In the genomic region with DNA sequence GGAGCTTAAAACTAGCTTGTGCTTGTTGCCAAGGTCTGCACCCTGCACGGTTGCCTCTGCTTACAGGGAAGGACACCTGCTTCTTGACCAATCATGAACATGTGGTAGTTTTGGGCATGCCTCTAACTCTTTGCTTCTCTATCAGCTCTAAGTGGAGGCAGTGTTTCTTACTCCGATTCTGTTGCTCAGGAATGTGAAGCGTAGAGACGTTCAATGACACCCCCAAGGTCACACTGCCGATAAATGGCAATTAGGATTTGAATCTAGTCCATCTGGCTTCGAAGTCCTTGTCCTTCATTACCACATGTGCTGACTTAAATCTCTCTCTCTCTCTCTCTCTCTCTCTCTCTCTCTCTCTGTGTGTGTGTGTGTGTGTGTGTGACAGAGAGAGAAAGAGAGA, we compare ENCODE assay signal across 20 mouse cellular contexts. TPM values are rescaled to one million over a fixed set of nuclear protein-coding genes. Genes with fewer than 3 reads are reported as not detected.
DNase-seq lines count a peak whose midpoint lies in the region; ATAC-seq lines count a peak whose summit lies in the region.
"Had no signal": no experiment of that assay in that cellular context is flagged by ENCODE, and none has a peak within 500 bp of the region (broad histone marks: within the 10 kb centered on the region; RNA-seq: fewer than 3 reads in every experiment).

No protein-coding gene starts in this region.

- no peaks in the 10 kb centered on the region for H3K9me3 ChIP-seq in hindbrain, embryonic 13.5 days
- H3K9me3 ChIP-seq in hindbrain, embryonic 10.5 days, result no peaks in the 10 kb centered on the region
- H3K9me3 ChIP-seq in midbrain, embryonic 16.5 days (replicated peaks; ENCODE audit: control insufficient read depth, low read length, poor library complexity, severe bottlenecking), result no peaks in the 10 kb centered on the region
- no peaks in the 10 kb centered on the region for H3K9me3 ChIP-seq in midbrain, embryonic 15.5 days
- H3K9me3 ChIP-seq: embryonic facial prominence, embryonic 15.5 days; limb, embryonic 12.5 days; liver, embryonic 13.5 days had no signal

- 80% methylated on average over 6 of the region's 6 CpGs for WGBS in hindbrain, embryonic 13.5 days
- WGBS in hindbrain, embryonic 10.5 days, result 83% methylated on average over 6 of the region's 6 CpGs
- 77% methylated on average over 6 of the region's 6 CpGs for WGBS in midbrain, embryonic 16.5 days
- 76% methylated on average over 6 of the region's 6 CpGs for WGBS in midbrain, embryonic 15.5 days

- ATAC-seq in hindbrain, embryonic 13.5 days (ENCODE audit: low FRiP score), result no peak
- ATAC-seq in midbrain, embryonic 16.5 days, result no peak
- ATAC-seq in midbrain, embryonic 15.5 days (replicated peaks), result no peak
- ATAC-seq: lung, postnatal 0 days had no signal

- peaks cover 37% of the 10 kb centered on the region for H3K4me1 ChIP-seq in hindbrain, embryonic 13.5 days (replicated peaks)
- peaks cover 54% of the 10 kb centered on the region for H3K4me1 ChIP-seq in hindbrain, embryonic 10.5 days (replicated peaks)
- peaks cover 31% of the 10 kb centered on the region for H3K4me1 ChIP-seq in midbrain, embryonic 16.5 days (ENCODE audit: control insufficient read depth, insufficient read depth, low read length)
- H3K4me1 ChIP-seq in midbrain, embryonic 15.5 days, result peaks cover 36% of the 10 kb centered on the region
- H3K4me1 ChIP-seq in brown adipose tissue, adult 24 weeks (ENCODE audit: control insufficient read depth, insufficient read depth, insufficient read length, low read length), result peaks cover 8% of the 10 kb centered on the region; the same call in 1 of the 2 replicates
- H3K4me1 ChIP-seq: liver, embryonic 13.5 days had no signal

- 0 out of 2 replicates have a peak overlapping the region, but pooled peaks have one; percentile 74 for H3K27ac ChIP-seq in hindbrain, embryonic 13.5 days
- H3K27ac ChIP-seq in hindbrain, embryonic 10.5 days, result no peak overlapping the region
- 0 out of 2 replicates have a peak overlapping the region, but pooled peaks have one; percentile 18 for H3K27ac ChIP-seq in midbrain, embryonic 16.5 days (ENCODE audit: low read length)
- no peak overlapping the region for H3K27ac ChIP-seq in midbrain, embryonic 15.5 days
- peak overlapping the region; percentile 38; the same call in 1 of the 2 replicates for H3K27ac ChIP-seq in brown adipose tissue, adult 24 weeks (replicated peaks; ENCODE audit: low read depth, low read length)
- H3K27ac ChIP-seq: embryonic facial prominence, embryonic 15.5 days; liver, embryonic 13.5 days had no signal

- H3K4me2 ChIP-seq in hindbrain, embryonic 13.5 days, result no peak overlapping the region
- H3K4me2 ChIP-seq in midbrain, embryonic 16.5 days (ENCODE audit: low read length), result no peak overlapping the region
- H3K4me2 ChIP-seq in midbrain, embryonic 15.5 days, result no peak overlapping the region
- H3K4me2 ChIP-seq: embryonic facial prominence, embryonic 15.5 days; heart, embryonic 11.5 days; limb, embryonic 12.5 days; liver, embryonic 13.5 days; midbrain, embryonic 11.5 days had no signal

- H3K36me3 ChIP-seq in hindbrain, embryonic 13.5 days, result no peaks in the 10 kb centered on the region
- no peaks in the 10 kb centered on the region for H3K36me3 ChIP-seq in hindbrain, embryonic 10.5 days
- no peaks in the 10 kb centered on the region for H3K36me3 ChIP-seq in midbrain, embryonic 16.5 days (ENCODE audit: control insufficient read depth, insufficient read depth, low read length)
- no peaks in the 10 kb centered on the region for H3K36me3 ChIP-seq in midbrain, embryonic 15.5 days (replicated peaks)
- H3K36me3 ChIP-seq: embryonic facial prominence, embryonic 15.5 days; limb, embryonic 12.5 days; liver, embryonic 13.5 days had no signal

- no peak overlapping the region for H3K4me3 ChIP-seq in hindbrain, embryonic 13.5 days
- no peak overlapping the region for H3K4me3 ChIP-seq in hindbrain, embryonic 10.5 days
- H3K4me3 ChIP-seq in midbrain, embryonic 16.5 days (ENCODE audit: low read depth, low read length), result no peak overlapping the region
- H3K4me3 ChIP-seq in midbrain, embryonic 15.5 days, result no peak overlapping the region
- no peak overlapping the region for H3K4me3 ChIP-seq in brown adipose tissue, adult 24 weeks (ENCODE audit: insufficient read depth, low read depth, low read length)
- H3K4me3 ChIP-seq: embryonic facial prominence, embryonic 15.5 days; limb, embryonic 12.5 days; liver, embryonic 13.5 days had no signal

- DNase-seq in adrenal gland, adult 8-10 months, result peak; percentile 45
- DNase-seq in adrenal gland, postnatal 10 days, result no peak
- DNase-seq in hindbrain, embryonic 10.5 days (ENCODE audit: low spot score), result no peak
- no peak for DNase-seq in layer of hippocampus, postnatal 14 days (ENCODE audit: low spot score in 2 of 2)
- DNase-seq: cerebellum, adult 18-20 months; cerebellum, postnatal 36 days; gastrocnemius, postnatal 36 days; kidney, adult 8-10 months; kidney, postnatal 36 days; liver, embryonic 13.5 days; right cerebral cortex, postnatal 25 days had no signal

- H3K9ac ChIP-seq in hindbrain, embryonic 13.5 days, result no peak overlapping the region
- H3K9ac ChIP-seq in midbrain, embryonic 16.5 days (ENCODE audit: low read depth, low read length), result no peak overlapping the region
- no peak overlapping the region for H3K9ac ChIP-seq in midbrain, embryonic 15.5 days
- H3K9ac ChIP-seq: embryonic facial prominence, embryonic 15.5 days; limb, embryonic 12.5 days; liver, embryonic 13.5 days had no signal

- peaks cover 20% of the 10 kb centered on the region for H3K27me3 ChIP-seq in hindbrain, embryonic 13.5 days
- H3K27me3 ChIP-seq in hindbrain, embryonic 10.5 days (ENCODE audit: insufficient read depth, poor library complexity, severe bottlenecking), result peaks cover 15% of the 10 kb centered on the region
- H3K27me3 ChIP-seq in midbrain, embryonic 16.5 days (ENCODE audit: control insufficient read depth, insufficient read depth, low read depth, low read length), result no peaks in the 10 kb centered on the region
- 0 out of 2 replicates have a peak, but pooled peaks cover 5% of the 10 kb centered on the region for H3K27me3 ChIP-seq in midbrain, embryonic 15.5 days (replicated peaks)

RNA-seq across cellular contexts. Expression of a gene that starts 8.9 kb away (rescaled TPM):
- total RNA-seq in adrenal gland, adult 8-10 months (2022), result 10 to 100 TPM in 3 of 4 experiments, 1 to 10 TPM in 1; 9.9 to 13.8 (median 11.1) TPM
- total RNA-seq in adrenal gland, postnatal 10 days (2021), result 10 to 100 TPM; 14.4 to 17.2 TPM
- 8.0 and 8.5 TPM in 2 replicates for polyA plus RNA-seq in hindbrain, embryonic 13.5 days (2015; fragmentation: Nextera tagmentation; extraction: Ambion mirVana)
- polyA plus RNA-seq in hindbrain, embryonic 10.5 days (2016; fragmentation: Nextera tagmentation; extraction: Ambion mirVana), result 3.0 and 3.5 TPM in 2 replicates
- 22.0 and 27.7 TPM in 2 replicates for polyA plus RNA-seq in midbrain, embryonic 16.5 days (2015; fragmentation: Nextera tagmentation; extraction: Ambion mirVana)
- polyA plus RNA-seq in midbrain, embryonic 15.5 days (2015; fragmentation: Nextera tagmentation; extraction: Ambion mirVana), result 21.0 and 23.4 TPM in 2 replicates
- 1.1 and 2.3 TPM in 2 replicates for polyA plus RNA-seq in brown adipose tissue, adult 24 weeks (2012; ENCODE audit: insufficient read depth, insufficient read length, missing spikeins)
- 10 to 100 TPM; 97.4 to 97.9 TPM for total RNA-seq in layer of hippocampus, postnatal 14 days (2021)

RNA-seq across cellular contexts. Expression of a gene that starts 49.4 kb away (rescaled TPM):
- 10 to 100 TPM; 13.2 to 19.7 (median 14.6) TPM for total RNA-seq in adrenal gland, adult 8-10 months (2022)
- 10 to 100 TPM; 10.7 to 12.7 TPM for total RNA-seq in adrenal gland, postnatal 10 days (2021)
- polyA plus RNA-seq in hindbrain, embryonic 13.5 days (2015; fragmentation: Nextera tagmentation; extraction: Ambion mirVana), result 12.4 and 12.6 TPM in 2 replicates
- 14.7 and 16.4 TPM in 2 replicates for polyA plus RNA-seq in hindbrain, embryonic 10.5 days (2016; fragmentation: Nextera tagmentation; extraction: Ambion mirVana)
- 8.9 and 9.5 TPM in 2 replicates for polyA plus RNA-seq in midbrain, embryonic 16.5 days (2015; fragmentation: Nextera tagmentation; extraction: Ambion mirVana)
- polyA plus RNA-seq in midbrain, embryonic 15.5 days (2015; fragmentation: Nextera tagmentation; extraction: Ambion mirVana), result 11.7 and 12.8 TPM in 2 replicates
- polyA plus RNA-seq in brown adipose tissue, adult 24 weeks (2012; ENCODE audit: insufficient read depth, insufficient read length, missing spikeins), result 3.5 and 3.9 TPM in 2 replicates
- total RNA-seq in layer of hippocampus, postnatal 14 days (2021), result 10 to 100 TPM; 10.2 to 10.9 TPM

Comparison
In these comparisons a context has a peak if more than half of its experiments do, and no peak if none do; other contexts are left out.
1. H3K27ac ChIP-seq: peak in hindbrain, embryonic 13.5 days (single experiment), midbrain, embryonic 16.5 days (single experiment) and brown adipose tissue, adult 24 weeks (single experiment); none in hindbrain, embryonic 10.5 days (single experiment) and midbrain, embryonic 15.5 days (single experiment).